Mouse (Mus musculus) liver, embryonic 14.5 days (tissue): ENCODE measurements at regions not wholly inside any gene's neighbourhood (a gene's known extent, or its start where the extent isn't known, plus 50 kb on each side); places are given as distances from the start of the nearest gene placed in this dataset.

Experiments
- ATAC-seq: fragments of 200-750 bp; cut with Nextera tagmentation; 2 replicates; pipeline ENCODE4 v1.8.0; 2017; ENCODE audit warnings: moderate number of reproducible peaks, mild to moderate bottlenecking, moderate library complexity; ENCODE audit not compliant: insufficient read depth
- DNase-seq, 3 experiments: peaks; one replicate each; pipeline ENCODE4 v3.0.0-alpha.2; 2012 to 2013; ENCODE audit warnings: low read depth in 3 of 3, low spot score in 3 of 3
- H3K27ac ChIP-seq: fragments of 300-500 bp; sonication (generic); 2 replicates; pipeline ENCODE4 v1.5.1; 2014; ENCODE audit warnings: moderate library complexity, mild to moderate bottlenecking, control low read depth, inconsistent platforms
- H3K27me3 ChIP-seq: fragments of 300-500 bp; sonication (generic); 2 replicates; pipeline ENCODE4 v1.6.1; 2014; ENCODE audit warnings: mild to moderate bottlenecking, low read length, moderate library complexity; ENCODE audit not compliant: control insufficient read depth, insufficient read depth
- H3K36me3 ChIP-seq: fragments of 300-500 bp; sonication (generic); replicated peaks from 2 replicates; pipeline ENCODE4 v1.6.1; 2014; ENCODE audit warnings: low read depth; ENCODE audit not compliant: control insufficient read depth, insufficient read depth
- H3K4me1 ChIP-seq, 2 experiments: fragments of 200-500 bp in 1 of 2; fragments of 300-500 bp in 1 of 2; sonication (generic) in 1 of 2; replicated peaks; 2 replicates each; pipeline ENCODE4 v1.6.1; 2012 to 2014; ENCODE audit warnings: antibody characterized with exemption in 1 of 2, inconsistent platforms in 1 of 2, low read length in 1 of 2; ENCODE audit not compliant: control insufficient read depth in 2 of 2, insufficient read depth in 2 of 2
- H3K4me2 ChIP-seq: fragments of 300-500 bp; sonication (generic); 2 replicates; pipeline ENCODE4 v1.6.1; 2014; ENCODE audit warnings: low read depth, mild to moderate bottlenecking, control low read depth, moderate library complexity
- H3K4me3 ChIP-seq, 2 experiments: fragments of 200-500 bp in 1 of 2; fragments of 300-500 bp in 1 of 2; sonication (generic) in 1 of 2; 2 replicates each; pipeline ENCODE4 v1.5.1; 2012 to 2014; ENCODE audit warnings: low read depth in 2 of 2, low read length in 2 of 2, mild to moderate bottlenecking in 2 of 2, control low read depth in 1 of 2, inconsistent platforms in 1 of 2, moderate library complexity in 1 of 2; ENCODE audit not compliant: insufficient read depth in 1 of 2
- H3K9ac ChIP-seq: fragments of 300-500 bp; sonication (generic); replicated peaks from 2 replicates; pipeline ENCODE4 v1.6.1; 2014; ENCODE audit warnings: mild to moderate bottlenecking, control low read depth, moderate library complexity
- H3K9me3 ChIP-seq: fragments of 300-500 bp; sonication (generic); 2 replicates; pipeline ENCODE4 v1.6.1; 2016; ENCODE audit warnings: low read length, mixed read lengths; ENCODE audit not compliant: control insufficient read depth
- CTCF ChIP-seq: IDR thresholded peaks from 2 replicates; pipeline ENCODE4 v1.5.1; 2016; ENCODE audit warnings: antibody characterized with exemption, low read depth, control low read depth
- EP300 ChIP-seq: IDR thresholded peaks from 2 replicates; pipeline ENCODE4 v1.6.1; 2016; ENCODE audit warnings: antibody characterized with exemption, low read depth
- WGBS: fragments of 180-500 bp; shearing (Covaris S2); extraction: QIAGEN DNeasy Blood & Tissue Kit; methylation state at CpG from one replicate; pipeline ENCODE4 v1.1.7; 2014; ENCODE audit not compliant: insufficient replicate concordance; 5-methylcytosine and 5-hydroxymethylcytosine counted together

DNA sequence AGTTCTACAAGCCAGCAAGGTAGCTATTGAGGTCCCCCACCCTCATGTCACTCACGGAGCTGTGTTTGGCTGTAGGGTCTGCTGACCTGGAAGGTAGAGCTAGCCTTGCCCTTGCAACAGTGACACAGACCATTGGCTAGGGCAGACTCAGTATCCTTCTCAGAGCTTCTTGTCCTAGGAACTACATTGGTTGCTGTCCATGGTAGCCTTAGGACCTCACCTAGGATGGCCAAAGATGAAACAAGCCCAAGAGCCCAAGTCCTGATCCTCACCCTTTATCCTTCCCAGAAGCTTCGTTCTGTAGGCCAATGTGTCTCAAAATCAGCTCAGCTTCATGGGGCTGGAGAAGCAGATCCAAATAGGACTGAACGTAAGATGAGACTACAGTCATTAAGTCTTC, 187.3 kb downstream of the Tmem132e start:
- H3K4me2 ChIP-seq: no peak overlapping the region
- H3K36me3 ChIP-seq: no peaks in the 10 kb centered on the region
- WGBS: 31% methylated on average over 3 of the region's 3 CpGs
- no peaks in the 10 kb centered on the region for H3K27me3 ChIP-seq
- H3K9ac ChIP-seq: no peak overlapping the region
- no peak overlapping the region for H3K4me3 ChIP-seq
- no peaks in the 10 kb centered on the region for H3K9me3 ChIP-seq
- no peak overlapping the region for H3K27ac ChIP-seq
- no peak for DNase-seq
- no peak for TF ChIP-seq EP300
- no peak for TF ChIP-seq CTCF
- H3K4me1 ChIP-seq: no peaks in the 10 kb centered on the region
- ATAC-seq: no peak

- no peak overlapping the region for H3K27ac ChIP-seq
- TF ChIP-seq EP300 (no peak), CTCF (no peak)
- 46% methylated on average over 4 of the region's 4 CpGs for WGBS
Measured at GRCm38 (mm10) chr11:82573126-82573525, 184.4 kb downstream of the Tmem132e start.

DNA sequence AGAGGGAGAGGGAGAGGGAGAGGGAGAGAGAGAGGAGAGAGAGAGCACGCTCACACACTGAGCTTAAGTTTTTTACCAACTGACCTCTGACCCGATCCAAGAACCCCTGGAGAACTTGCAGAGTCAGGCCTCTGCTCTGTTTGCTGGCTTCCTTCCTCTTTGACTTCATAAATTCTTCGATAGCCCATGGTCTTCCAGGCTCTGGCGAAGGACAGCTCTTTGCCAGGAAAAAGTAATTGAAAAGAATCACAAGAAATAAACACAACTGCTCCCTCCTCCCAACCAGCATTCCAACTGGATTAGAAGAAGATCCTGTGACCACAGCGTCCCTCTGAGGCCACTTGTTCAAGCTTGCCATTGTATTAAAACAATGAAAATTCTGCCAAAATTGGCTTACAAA, 182.8 kb downstream of the Tmem132e start:
- Histone ChIP-seq H3K9ac (no peak overlapping the region), H3K36me3 (no peaks in the 10 kb centered on the region), H3K27me3 (no peaks in the 10 kb centered on the region), H3K4me1 (no peaks in the 10 kb centered on the region), H3K9me3 (no peaks in the 10 kb centered on the region), H3K27ac (no peak overlapping the region), H3K4me2 (no peak overlapping the region), H3K4me3 (no peak overlapping the region)
- TF ChIP-seq EP300: no peak
- no peak for TF ChIP-seq CTCF
- 8% methylated on average over 5 of the region's 5 CpGs for WGBS
- DNase-seq (peak in 1 of 3 experiments; percentile 10), ATAC-seq (no peak)

More at GRCm38 (mm10) chr11:82573126-82573525, 184.4 kb downstream of the Tmem132e start:
- Histone ChIP-seq H3K27me3 (no peaks in the 10 kb centered on the region), H3K4me1 (no peaks in the 10 kb centered on the region), H3K36me3 (no peaks in the 10 kb centered on the region), H3K4me3 (no peak overlapping the region), H3K9me3 (no peaks in the 10 kb centered on the region), H3K9ac (no peak overlapping the region), H3K4me2 (no peak overlapping the region)
- ATAC-seq: no peak
- no peak for DNase-seq

DNA sequence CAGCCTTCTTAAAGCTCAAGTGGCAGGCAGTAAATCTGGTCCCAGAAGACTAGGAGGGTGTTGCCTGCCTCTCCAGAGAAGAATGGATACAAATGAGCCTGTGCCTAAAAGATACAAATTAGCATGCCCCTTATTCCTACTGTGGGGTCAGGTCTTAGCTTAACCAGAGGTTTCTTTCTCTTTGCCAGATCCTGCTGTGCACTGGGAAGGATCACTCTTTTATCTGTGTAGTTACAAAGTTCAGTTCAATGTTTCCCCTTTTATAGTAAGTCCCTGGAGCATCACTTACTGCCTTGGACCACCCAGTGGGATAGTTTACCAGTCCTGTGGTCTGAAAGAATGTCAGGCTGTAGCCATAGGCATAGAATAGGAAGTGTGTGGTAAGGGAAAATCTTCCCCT, 181.1 kb downstream of the Tmem132e start:
- Histone ChIP-seq H3K9me3 (no peaks in the 10 kb centered on the region), H3K9ac (no peak overlapping the region), H3K27ac (no peak overlapping the region), H3K4me3 (no peak overlapping the region), H3K4me1 (no peaks in the 10 kb centered on the region), H3K27me3 (no peaks in the 10 kb centered on the region), H3K4me2 (no peak overlapping the region), H3K36me3 (no peaks in the 10 kb centered on the region)
- ATAC-seq: no peak
- TF ChIP-seq CTCF: no peak
- TF ChIP-seq EP300: no peak
- no peak for DNase-seq

DNA sequence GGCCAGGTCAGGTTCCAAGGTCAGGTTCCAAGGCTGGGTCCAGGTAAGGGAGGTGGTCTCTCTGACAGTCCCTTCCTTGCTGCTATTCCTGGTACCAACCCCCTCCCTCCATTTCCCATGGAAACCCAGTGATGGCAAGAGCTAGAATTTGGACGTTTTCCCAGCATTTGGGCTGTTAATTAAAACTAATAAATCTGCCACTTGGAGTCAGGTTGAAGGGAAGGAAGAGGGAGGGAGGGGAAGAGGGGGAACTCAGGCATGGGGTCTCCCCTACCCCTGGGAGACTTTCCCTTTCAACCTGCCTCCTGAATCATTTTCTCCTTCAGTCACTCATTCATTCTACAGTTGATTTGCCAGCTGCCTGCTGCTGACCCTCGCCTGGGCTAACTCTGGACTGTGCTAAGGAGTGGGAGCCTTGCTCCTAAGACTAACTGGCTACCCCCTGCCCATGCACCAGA, 179.5 kb downstream of the Tmem132e start:
- ATAC-seq (no peak), DNase-seq (no peak)
- no peak overlapping the region for H3K9ac ChIP-seq
- no peak overlapping the region for H3K27ac ChIP-seq
- H3K36me3 ChIP-seq: no peaks in the 10 kb centered on the region
- 16% methylated on average over 2 of the region's 2 CpGs for WGBS
- no peaks in the 10 kb centered on the region for H3K4me1 ChIP-seq
- TF ChIP-seq CTCF: no peak
- TF ChIP-seq EP300: no peak
- H3K27me3 ChIP-seq: no peaks in the 10 kb centered on the region
- H3K4me2 ChIP-seq: no peak overlapping the region
- H3K4me3 ChIP-seq: no peak overlapping the region
- H3K9me3 ChIP-seq: no peaks in the 10 kb centered on the region
